Mouse (Mus musculus): ENCODE data around the gene Mctp1. TPM values are rescaled to one million over a fixed set of nuclear protein-coding genes. Genes with fewer than 3 reads are reported as not detected.

Gene Mctp1
- 10 to 100 TPM in 1 of 2 experiments, 1 to 10 TPM in 1; 3.6 to 15.3 TPM for polyA plus RNA-seq (2017; shearing (Covaris generic))

DNA sequence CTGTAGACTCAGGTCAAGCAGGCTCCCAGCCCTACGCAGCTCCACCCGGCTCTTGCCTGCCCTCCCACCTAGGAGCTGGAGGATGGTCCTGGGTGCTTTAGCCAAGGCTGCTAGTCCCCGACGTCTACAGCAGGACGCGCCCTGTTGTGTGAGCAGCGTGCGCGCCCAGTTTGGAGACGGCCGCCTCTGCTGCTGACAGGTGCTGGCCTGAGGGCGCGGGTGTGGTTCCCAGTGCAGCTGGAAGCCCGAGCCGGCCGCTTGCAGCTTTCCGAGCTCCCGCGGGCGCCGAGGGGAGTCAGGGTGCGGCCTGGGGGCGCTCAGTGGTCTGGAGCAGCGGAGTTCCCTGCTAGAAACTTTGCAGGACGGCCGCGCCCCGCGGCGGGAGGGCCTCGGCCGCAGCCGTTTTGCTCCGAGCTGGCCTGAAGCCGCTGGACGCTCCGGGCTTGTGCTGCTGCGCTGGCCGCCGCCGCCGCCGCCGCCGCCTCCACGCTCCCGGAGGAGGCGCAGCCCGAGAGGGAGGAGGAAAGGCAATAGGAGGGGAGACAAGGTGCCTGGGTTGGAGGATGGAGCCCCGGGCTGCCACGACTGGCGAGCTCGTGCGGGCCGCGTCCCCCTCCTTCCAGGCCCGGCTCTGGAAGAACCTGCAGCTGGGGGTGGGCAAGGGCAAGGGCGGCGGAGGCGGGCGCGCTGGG lies at the start of gene Mctp1:
Mctp1 (plus strand) TSS at position 564 of the 692 bp plus-strand sequence.

Other genes with a start within 250 kb of the Mctp1 start
- under 1 TPM; 0.08 to 0.53 TPM for gene Fam81b, start 79.5 kb upstream of the Mctp1 start, polyA plus RNA-seq (2017; shearing (Covaris generic))

Data from inflammation-experienced regulatory T-cells (primary cell).